In genomic region chr10:4390550-4390949, GRCm38 (mm10) we compare ENCODE assay signal across 13 mouse cellular contexts. TPM values are rescaled to one million over a fixed set of nuclear protein-coding genes. Genes with fewer than 3 reads are reported as not detected.
DNase-seq lines count a peak whose midpoint lies in the region; ATAC-seq and TF ChIP-seq lines count a peak whose summit lies in the region.
"Had no signal": no experiment of that assay in that cellular context is flagged by ENCODE, and none has a peak within 500 bp of the region (broad histone marks: within the 10 kb centered on the region; RNA-seq: fewer than 3 reads in every experiment).

No protein-coding gene starts in this region.

- H3K27ac ChIP-seq in limb, embryonic 12.5 days: no peak overlapping the region
- no peak overlapping the region for H3K27ac ChIP-seq in limb, embryonic 10.5 days
- no peak overlapping the region for H3K27ac ChIP-seq in stomach, embryonic 16.5 days (ENCODE audit: low read length)
- no peak overlapping the region for H3K27ac ChIP-seq in stomach, postnatal 0 days (replicated peaks)
- no peak overlapping the region for H3K27ac ChIP-seq in intestine, embryonic 15.5 days
- H3K27ac ChIP-seq: heart, embryonic 10.5 days had no signal

- H3K4me3 ChIP-seq in limb, embryonic 12.5 days (replicated peaks): no peak overlapping the region
- H3K4me3 ChIP-seq in limb, embryonic 10.5 days: no peak overlapping the region
- no peak overlapping the region for H3K4me3 ChIP-seq in stomach, embryonic 16.5 days (replicated peaks; ENCODE audit: low read length)
- no peak overlapping the region for H3K4me3 ChIP-seq in stomach, postnatal 0 days (ENCODE audit: low read depth, low read length)
- no peak overlapping the region for H3K4me3 ChIP-seq in intestine, embryonic 15.5 days (replicated peaks)

- H3K9me3 ChIP-seq in limb, embryonic 12.5 days: no peaks in the 10 kb centered on the region
- no peaks in the 10 kb centered on the region for H3K9me3 ChIP-seq in limb, embryonic 10.5 days (replicated peaks)
- H3K9me3 ChIP-seq in stomach, embryonic 16.5 days (replicated peaks; ENCODE audit: control insufficient read depth, low read length): no peaks in the 10 kb centered on the region
- no peaks in the 10 kb centered on the region for H3K9me3 ChIP-seq in stomach, postnatal 0 days (ENCODE audit: control insufficient read depth, low read length)
- no peaks in the 10 kb centered on the region for H3K9me3 ChIP-seq in intestine, embryonic 15.5 days
- H3K9me3 ChIP-seq: heart, embryonic 10.5 days had no signal

- no peak overlapping the region for H3K9ac ChIP-seq in limb, embryonic 12.5 days (replicated peaks)
- no peak overlapping the region for H3K9ac ChIP-seq in stomach, embryonic 16.5 days (ENCODE audit: low read length)
- H3K9ac ChIP-seq in stomach, postnatal 0 days (ENCODE audit: low read length): no peak overlapping the region
- no peak overlapping the region for H3K9ac ChIP-seq in intestine, embryonic 15.5 days

- TF ChIP-seq CTCF in stomach, postnatal 0 days (IDR thresholded peaks at IDR 0.05; ENCODE audit: low read depth): no peak

- no peak for ATAC-seq in limb, embryonic 12.5 days (ENCODE audit: insufficient number of reproducible peaks, insufficient read depth, low FRiP score, low TSS enrichment, low read depth)
- no peak for ATAC-seq in stomach, embryonic 16.5 days (ENCODE audit: insufficient read depth, low FRiP score)
- no peak for ATAC-seq in stomach, postnatal 0 days (ENCODE audit: low FRiP score, low TSS enrichment)
- ATAC-seq in intestine, embryonic 15.5 days: no peak

- H3K4me2 ChIP-seq in limb, embryonic 12.5 days: peak overlapping the region; percentile 94
- peak overlapping the region; percentile 9; the same call in 1 of the 2 replicates for H3K4me2 ChIP-seq in stomach, embryonic 16.5 days (ENCODE audit: low read depth, low read length)
- no peak overlapping the region for H3K4me2 ChIP-seq in stomach, postnatal 0 days (replicated peaks; ENCODE audit: low read depth)
- no peak overlapping the region for H3K4me2 ChIP-seq in intestine, embryonic 15.5 days (replicated peaks)

- H3K27me3 ChIP-seq in limb, embryonic 12.5 days: no peaks in the 10 kb centered on the region
- H3K27me3 ChIP-seq in limb, embryonic 10.5 days (ENCODE audit: low read depth, poor library complexity, severe bottlenecking): no peaks in the 10 kb centered on the region
- no peaks in the 10 kb centered on the region for H3K27me3 ChIP-seq in stomach, embryonic 16.5 days (ENCODE audit: control insufficient read depth, insufficient read depth, low read length)
- H3K27me3 ChIP-seq in stomach, postnatal 0 days (ENCODE audit: control insufficient read depth, insufficient read depth, low read length): no peaks in the 10 kb centered on the region
- H3K27me3 ChIP-seq in intestine, embryonic 15.5 days (replicated peaks): no peaks in the 10 kb centered on the region

- TF ChIP-seq EP300 in stomach, postnatal 0 days (optimal IDR thresholded peaks at IDR 0.05): no peak

- WGBS in limb, embryonic 12.5 days: 66% methylated on average over 2 of the region's 2 CpGs
- WGBS in limb, embryonic 10.5 days: 67% methylated on average over 2 of the region's 2 CpGs
- WGBS in stomach, embryonic 16.5 days: 47% methylated on average over 2 of the region's 2 CpGs
- 42% methylated on average over 2 of the region's 2 CpGs for WGBS in stomach, postnatal 0 days
- 54% methylated on average over 2 of the region's 2 CpGs for WGBS in intestine, embryonic 15.5 days

- peaks cover 33% of the 10 kb centered on the region for H3K4me1 ChIP-seq in limb, embryonic 12.5 days (replicated peaks)
- peaks cover 31% of the 10 kb centered on the region for H3K4me1 ChIP-seq in limb, embryonic 10.5 days
- H3K4me1 ChIP-seq in stomach, embryonic 16.5 days (ENCODE audit: control insufficient read depth, insufficient read depth, low read length): peaks cover 32% of the 10 kb centered on the region
- H3K4me1 ChIP-seq in stomach, postnatal 0 days (replicated peaks; ENCODE audit: control insufficient read depth, insufficient read depth): peaks cover 11% of the 10 kb centered on the region
- H3K4me1 ChIP-seq in intestine, embryonic 15.5 days (replicated peaks): peaks cover 19% of the 10 kb centered on the region

- intact Hi-C loops in heart, postnatal 25 days (cut with DNase I): loop anchor here (2.0 kb wide), 1 partner anchor 38 kb away; no protein-coding TSS in a partner anchor

- peak; percentile 85 for DNase-seq in heart, adult 11 months
- no peak for DNase-seq in heart, postnatal 25 days (ENCODE audit: low spot score)
- no peak for DNase-seq in limb, embryonic 10.5 days (ENCODE audit: low spot score)
- DNase-seq in stomach, postnatal 0 days (ENCODE audit: low spot score): no peak
- DNase-seq in urinary bladder, postnatal 4 days (ENCODE audit: low spot score in 2 of 2): no peak
- DNase-seq: cerebellum, adult 11 months; kidney, adult 18-20 months; lung, adult 2 months; right cerebral cortex, postnatal 25 days had no signal

- peaks cover 36% of the 10 kb centered on the region for H3K36me3 ChIP-seq in limb, embryonic 12.5 days
- H3K36me3 ChIP-seq in limb, embryonic 10.5 days: peaks cover 40% of the 10 kb centered on the region
- 0 out of 2 replicates have a peak, but pooled peaks cover 5% of the 10 kb centered on the region for H3K36me3 ChIP-seq in stomach, embryonic 16.5 days (ENCODE audit: control insufficient read depth, insufficient read depth, low read length)
- no peaks in the 10 kb centered on the region for H3K36me3 ChIP-seq in stomach, postnatal 0 days (ENCODE audit: control insufficient read depth, insufficient read depth, low read length)
- no peaks in the 10 kb centered on the region; the same call in 1 of the 2 replicates for H3K36me3 ChIP-seq in intestine, embryonic 15.5 days

RNA-seq across cellular contexts. Expression of gene Zbtb2, which starts 2.6 kb away (rescaled TPM):
- total RNA-seq in heart, postnatal 25 days (2021): 1 to 10 TPM; 6.0 to 6.3 TPM
- polyA plus RNA-seq in limb, embryonic 12.5 days (2016; fragmentation: Nextera tagmentation; extraction: Ambion mirVana): 18.8 TPM in 2 replicates
- 21.5 and 23.1 TPM in 2 replicates for polyA plus RNA-seq in limb, embryonic 10.5 days (2016; fragmentation: Nextera tagmentation; extraction: Ambion mirVana)
- polyA plus RNA-seq in stomach, embryonic 16.5 days (2015; fragmentation: Nextera tagmentation; extraction: Ambion mirVana): 11.7 and 12.8 TPM in 2 replicates
- polyA plus RNA-seq in stomach, postnatal 0 days (2015; fragmentation: Nextera tagmentation; extraction: Ambion mirVana): 5.3 and 5.8 TPM in 2 replicates
- 11.7 and 12.0 TPM in 2 replicates for polyA plus RNA-seq in intestine, embryonic 15.5 days (2015; fragmentation: Nextera tagmentation; extraction: Ambion mirVana)

RNA-seq across cellular contexts. Expression of gene Rmnd1, which starts 41.6 kb away (rescaled TPM):
- total RNA-seq in heart, postnatal 25 days (2021): 10 to 100 TPM; 52.3 to 58.5 TPM
- polyA plus RNA-seq in limb, embryonic 12.5 days (2016; fragmentation: Nextera tagmentation; extraction: Ambion mirVana): 49.0 and 53.5 TPM in 2 replicates
- polyA plus RNA-seq in limb, embryonic 10.5 days (2016; fragmentation: Nextera tagmentation; extraction: Ambion mirVana): 49.2 and 55.1 TPM in 2 replicates
- 43.1 and 44.3 TPM in 2 replicates for polyA plus RNA-seq in stomach, embryonic 16.5 days (2015; fragmentation: Nextera tagmentation; extraction: Ambion mirVana)
- polyA plus RNA-seq in stomach, postnatal 0 days (2015; fragmentation: Nextera tagmentation; extraction: Ambion mirVana): 16.6 and 19.3 TPM in 2 replicates
- 44.9 and 50.1 TPM in 2 replicates for polyA plus RNA-seq in intestine, embryonic 15.5 days (2015; fragmentation: Nextera tagmentation; extraction: Ambion mirVana)

RNA-seq across cellular contexts. Expression of gene Armt1, which starts 41.7 kb away (rescaled TPM):
- 1 to 10 TPM; 7.1 to 8.5 TPM for total RNA-seq in heart, postnatal 25 days (2021)
- 27.5 and 28.5 TPM in 2 replicates for polyA plus RNA-seq in limb, embryonic 12.5 days (2016; fragmentation: Nextera tagmentation; extraction: Ambion mirVana)
- 30.7 and 33.6 TPM in 2 replicates for polyA plus RNA-seq in limb, embryonic 10.5 days (2016; fragmentation: Nextera tagmentation; extraction: Ambion mirVana)
- 15.3 and 16.3 TPM in 2 replicates for polyA plus RNA-seq in stomach, embryonic 16.5 days (2015; fragmentation: Nextera tagmentation; extraction: Ambion mirVana)
- 7.5 and 8.1 TPM in 2 replicates for polyA plus RNA-seq in stomach, postnatal 0 days (2015; fragmentation: Nextera tagmentation; extraction: Ambion mirVana)
- polyA plus RNA-seq in intestine, embryonic 15.5 days (2015; fragmentation: Nextera tagmentation; extraction: Ambion mirVana): 16.4 and 16.6 TPM in 2 replicates

Comparison
In these comparisons a context has a peak if more than half of its experiments do, and no peak if none do; other contexts are left out.
1. H3K4me2 ChIP-seq: peak in limb, embryonic 12.5 days (single experiment) and stomach, embryonic 16.5 days (single experiment); none in stomach, postnatal 0 days (single experiment) and intestine, embryonic 15.5 days (single experiment).